In genomic region chr5:105867841-105868447, GRCm38 (mm10) we compare ENCODE assay signal across 8 mouse cellular contexts. TPM values are rescaled to one million over a fixed set of nuclear protein-coding genes. Genes with fewer than 3 reads are reported as not detected.
DNase-seq lines count a peak whose midpoint lies in the region; ATAC-seq and TF ChIP-seq lines count a peak whose summit lies in the region.

No protein-coding gene starts in this region.

- no peaks in the 10 kb centered on the region for H3K9me3 ChIP-seq in intestine, embryonic 15.5 days
- no peaks in the 10 kb centered on the region for H3K9me3 ChIP-seq in intestine, postnatal 0 days (ENCODE audit: control insufficient read depth)
- no peaks in the 10 kb centered on the region; the same call in 1 of the 2 replicates for H3K9me3 ChIP-seq in kidney, embryonic 14.5 days (ENCODE audit: control insufficient read depth, low read length)
- H3K9me3 ChIP-seq in midbrain, embryonic 16.5 days (replicated peaks; ENCODE audit: control insufficient read depth, low read length, poor library complexity, severe bottlenecking), result no peaks in the 10 kb centered on the region
- no peaks in the 10 kb centered on the region for H3K9me3 ChIP-seq in liver, embryonic 11.5 days (ENCODE audit: control insufficient read depth, low read length)

- TF ChIP-seq CTCF in intestine, postnatal 0 days (IDR thresholded peaks at IDR 0.05; ENCODE audit: low read depth), result no peak

- WGBS in intestine, embryonic 15.5 days, result 62% methylated on average over 16 of the region's 16 CpGs
- 70% methylated on average over 16 of the region's 16 CpGs for WGBS in intestine, postnatal 0 days
- 68% methylated on average over 16 of the region's 16 CpGs for WGBS in kidney, embryonic 14.5 days
- WGBS in midbrain, embryonic 16.5 days, result 70% methylated on average over 16 of the region's 16 CpGs
- 85% methylated on average over 16 of the region's 16 CpGs for WGBS in liver, embryonic 11.5 days

- intact Hi-C loops in gastrocnemius, postnatal 36 days (cut with DNase I), result loop anchor here (2.0 kb wide), 2 partner anchors 181 to 467 kb away; no protein-coding TSS in a partner anchor

- H3K27ac ChIP-seq in intestine, embryonic 15.5 days, result no peak overlapping the region
- no peak overlapping the region for H3K27ac ChIP-seq in intestine, postnatal 0 days (ENCODE audit: low read depth, low read length)
- H3K27ac ChIP-seq in kidney, embryonic 14.5 days (ENCODE audit: low read depth, low read length), result no peak overlapping the region
- H3K27ac ChIP-seq in midbrain, embryonic 16.5 days (ENCODE audit: low read length), result no peak overlapping the region
- H3K27ac ChIP-seq in liver, embryonic 11.5 days (ENCODE audit: low read depth, low read length), result no peak overlapping the region

- H3K4me1 ChIP-seq in intestine, embryonic 15.5 days (replicated peaks), result no peaks in the 10 kb centered on the region; the same call in 1 of the 2 replicates
- no peaks in the 10 kb centered on the region for H3K4me1 ChIP-seq in intestine, postnatal 0 days (replicated peaks; ENCODE audit: control insufficient read depth, insufficient read depth, low read length)
- peaks cover 13% of the 10 kb centered on the region for H3K4me1 ChIP-seq in kidney, embryonic 14.5 days (ENCODE audit: control insufficient read depth, insufficient read depth, low read length)
- H3K4me1 ChIP-seq in midbrain, embryonic 16.5 days (ENCODE audit: control insufficient read depth, insufficient read depth, low read length), result 0 out of 2 replicates have a peak, but pooled peaks cover 5% of the 10 kb centered on the region
- H3K4me1 ChIP-seq in liver, embryonic 11.5 days (replicated peaks; ENCODE audit: control insufficient read depth, insufficient read depth, low read length), result no peaks in the 10 kb centered on the region; the same call in 1 of the 2 replicates

- ATAC-seq in intestine, embryonic 15.5 days, result peak; percentile 44; the same call in 1 of the 2 replicates
- ATAC-seq in intestine, postnatal 0 days, result no peak
- ATAC-seq in kidney, embryonic 14.5 days (ENCODE audit: low FRiP score, low TSS enrichment), result peak; percentile 29; the same call in 1 of the 2 replicates
- peak; percentile 38; the same call in 1 of the 2 replicates for ATAC-seq in midbrain, embryonic 16.5 days
- no peak for ATAC-seq in liver, embryonic 11.5 days (replicated peaks; ENCODE audit: low FRiP score)

- peak; percentile 63 to 64 for DNase-seq in heart, adult 18-20 months
- DNase-seq in left cerebral cortex, adult 11 months (ENCODE audit: low spot score), result no peak
- DNase-seq in gastrocnemius, postnatal 36 days, result no peak
- no peak for DNase-seq in liver, embryonic 11.5 days (ENCODE audit: low spot score)

- no peak overlapping the region for H3K4me2 ChIP-seq in intestine, embryonic 15.5 days (replicated peaks)
- H3K4me2 ChIP-seq in intestine, postnatal 0 days (replicated peaks; ENCODE audit: low read depth), result no peak overlapping the region; the same call in 1 of the 2 replicates
- H3K4me2 ChIP-seq in kidney, embryonic 14.5 days (replicated peaks; ENCODE audit: low read depth, low read length), result peak overlapping the region; percentile 8; the same call in 1 of the 2 replicates
- H3K4me2 ChIP-seq in midbrain, embryonic 16.5 days (ENCODE audit: low read length), result no peak overlapping the region
- no peak overlapping the region for H3K4me2 ChIP-seq in liver, embryonic 11.5 days

- H3K36me3 ChIP-seq in intestine, embryonic 15.5 days, result no peaks in the 10 kb centered on the region
- no peaks in the 10 kb centered on the region for H3K36me3 ChIP-seq in intestine, postnatal 0 days (ENCODE audit: control insufficient read depth, insufficient read depth)
- no peaks in the 10 kb centered on the region for H3K36me3 ChIP-seq in kidney, embryonic 14.5 days (ENCODE audit: control insufficient read depth, insufficient read depth, low read length)
- H3K36me3 ChIP-seq in midbrain, embryonic 16.5 days (ENCODE audit: control insufficient read depth, insufficient read depth, low read length), result no peaks in the 10 kb centered on the region
- H3K36me3 ChIP-seq in liver, embryonic 11.5 days (ENCODE audit: control insufficient read depth, insufficient read depth, low read length), result no peaks in the 10 kb centered on the region

- H3K9ac ChIP-seq in intestine, embryonic 15.5 days, result no peak overlapping the region
- H3K9ac ChIP-seq in intestine, postnatal 0 days (ENCODE audit: low read depth, low read length), result no peak overlapping the region
- no peak overlapping the region for H3K9ac ChIP-seq in kidney, embryonic 14.5 days (ENCODE audit: low read depth, low read length)
- no peak overlapping the region for H3K9ac ChIP-seq in midbrain, embryonic 16.5 days (ENCODE audit: low read depth, low read length)
- no peak overlapping the region for H3K9ac ChIP-seq in liver, embryonic 11.5 days (ENCODE audit: low read depth, low read length)

- no peak overlapping the region for H3K4me3 ChIP-seq in intestine, embryonic 15.5 days (replicated peaks)
- no peak overlapping the region for H3K4me3 ChIP-seq in intestine, postnatal 0 days (ENCODE audit: low read depth, low read length)
- no peak overlapping the region for H3K4me3 ChIP-seq in kidney, embryonic 14.5 days (ENCODE audit: low read length)
- H3K4me3 ChIP-seq in midbrain, embryonic 16.5 days (ENCODE audit: low read depth, low read length), result no peak overlapping the region
- H3K4me3 ChIP-seq in liver, embryonic 11.5 days (ENCODE audit: low read depth, low read length), result no peak overlapping the region

- H3K27me3 ChIP-seq in intestine, embryonic 15.5 days (replicated peaks), result no peaks in the 10 kb centered on the region
- H3K27me3 ChIP-seq in intestine, postnatal 0 days (replicated peaks; ENCODE audit: control insufficient read depth, insufficient read depth, low read length), result no peaks in the 10 kb centered on the region
- no peaks in the 10 kb centered on the region for H3K27me3 ChIP-seq in kidney, embryonic 14.5 days (ENCODE audit: control insufficient read depth, insufficient read depth, low read length)
- no peaks in the 10 kb centered on the region; the same call in 1 of the 2 replicates for H3K27me3 ChIP-seq in midbrain, embryonic 16.5 days (ENCODE audit: control insufficient read depth, insufficient read depth, low read depth, low read length)
- no peaks in the 10 kb centered on the region for H3K27me3 ChIP-seq in liver, embryonic 11.5 days (replicated peaks; ENCODE audit: control insufficient read depth, insufficient read depth, low read length)

RNA-seq across cellular contexts. Expression of gene Zfp326, which starts 8.4 kb away (rescaled TPM):
- polyA plus RNA-seq in intestine, embryonic 15.5 days (2015; fragmentation: Nextera tagmentation; extraction: Ambion mirVana), result 29.0 and 32.7 TPM in 2 replicates
- 19.9 and 21.0 TPM in 2 replicates for polyA plus RNA-seq in intestine, postnatal 0 days (2015; fragmentation: Nextera tagmentation; extraction: Ambion mirVana)
- 10 to 100 TPM in 1 of 2 experiments, 1 to 10 TPM in 1; 9.4 to 10.5 TPM for total RNA-seq in heart, adult 18-20 months (2021)
- 45.1 and 57.3 TPM in 2 replicates for polyA plus RNA-seq in kidney, embryonic 14.5 days (2014; fragmentation: Nextera tagmentation; extraction: Ambion mirVana)
- polyA plus RNA-seq in midbrain, embryonic 16.5 days (2015; fragmentation: Nextera tagmentation; extraction: Ambion mirVana), result 40.6 and 51.2 TPM in 2 replicates
- total RNA-seq in gastrocnemius, postnatal 36 days (2021), result 1 to 10 TPM; 6.2 to 9.5 TPM
- 14.5 and 18.0 TPM in 2 replicates for polyA plus RNA-seq in liver, embryonic 11.5 days (2014; fragmentation: Nextera tagmentation; extraction: Ambion mirVana)

Comparison
In these comparisons a context has a peak if more than half of its experiments do, and no peak if none do; other contexts are left out.
1. ATAC-seq: peak in intestine, embryonic 15.5 days (single experiment), kidney, embryonic 14.5 days (single experiment) and midbrain, embryonic 16.5 days (single experiment); none in intestine, postnatal 0 days (single experiment) and liver, embryonic 11.5 days (single experiment).
2. DNase-seq: peak in heart, adult 18-20 months (2 of 2); none in left cerebral cortex, adult 11 months (single experiment), gastrocnemius, postnatal 36 days (0 of 2) and liver, embryonic 11.5 days (single experiment).